Mouse (Mus musculus) lung, postnatal 10 days (tissue): Measurements from ENCODE around the gene Cox5a.
A peak's percentile ranks its signal among the peaks of the same experiment; 100 is the strongest.

ENCODE experiments used
- DNase-seq: peaks from one replicate; pipeline ENCODE4 v3.0.0; 2021

Gene Cox5a

GRCm38 (mm10) chr9:57521056-57521911, at the start of gene Cox5a:
Gene Cox5a, plus strand, starts transcription at chr9:57521274.
- peak; percentile 95 for DNase-seq

- DNase-seq: peak; percentile 87
These were observed 35.3 kb upstream of the Cox5a start for GRCm38 (mm10) chr9:57485774-57486173.

DNA sequence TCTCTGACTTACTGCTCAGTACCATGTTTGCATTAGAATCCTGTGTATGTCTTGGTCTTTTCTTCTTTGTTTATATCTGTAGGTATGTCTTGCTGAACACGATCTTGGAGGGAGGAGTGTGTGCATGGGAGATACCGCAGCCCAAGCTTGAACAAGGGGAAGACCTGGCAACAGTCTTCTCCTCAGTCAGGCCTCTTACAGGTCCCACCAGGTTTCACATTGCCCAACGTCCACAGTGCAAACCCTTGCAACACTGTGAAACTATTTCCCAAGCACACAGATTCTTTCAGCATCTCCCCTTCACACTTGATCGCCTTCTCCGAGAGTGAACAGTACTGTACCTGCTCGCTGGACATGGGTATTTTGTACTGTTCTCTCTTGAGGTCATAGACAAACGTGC, 33.3 kb upstream of the Cox5a start:
- DNase-seq: no peak

DNA sequence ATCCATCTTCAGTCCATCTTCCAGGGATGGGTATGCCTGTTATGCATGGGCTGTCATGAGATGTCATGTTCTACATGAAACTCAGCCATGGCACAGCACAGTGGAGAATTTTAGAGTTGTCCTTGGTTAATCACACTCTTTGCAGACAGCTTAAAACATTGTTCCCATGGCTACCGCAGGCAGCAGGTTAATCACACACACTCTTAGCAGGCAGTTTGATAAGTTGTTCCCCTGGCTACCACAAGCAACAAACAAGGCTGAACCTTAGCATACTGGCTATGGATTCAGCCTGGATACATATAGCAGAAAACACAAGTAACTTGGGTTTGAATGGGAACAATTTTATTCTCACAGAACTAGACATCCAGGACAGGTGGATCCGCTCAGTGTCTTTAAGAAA, 27.5 kb upstream of the Cox5a start:
- no peak for DNase-seq

DNA sequence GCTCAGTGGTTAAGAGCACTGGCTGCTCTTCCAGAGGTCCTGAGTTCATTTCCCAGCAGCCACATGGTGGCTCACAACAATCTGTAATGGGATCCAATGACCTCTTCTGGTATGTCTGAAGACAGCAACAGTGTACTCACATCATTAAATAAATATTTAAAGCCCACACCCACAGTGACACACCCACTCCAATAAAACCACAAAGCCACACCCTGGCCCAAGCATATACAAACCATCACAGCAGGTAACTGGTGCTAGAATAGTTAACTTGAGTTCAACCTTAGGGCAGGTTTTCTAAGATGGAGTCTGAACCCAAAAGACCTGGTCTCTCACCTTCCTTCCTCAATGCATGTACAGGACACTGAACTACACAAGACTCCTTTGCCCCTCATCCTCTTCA, 26.1 kb upstream of the Cox5a start:
- DNase-seq: no peak

DNA sequence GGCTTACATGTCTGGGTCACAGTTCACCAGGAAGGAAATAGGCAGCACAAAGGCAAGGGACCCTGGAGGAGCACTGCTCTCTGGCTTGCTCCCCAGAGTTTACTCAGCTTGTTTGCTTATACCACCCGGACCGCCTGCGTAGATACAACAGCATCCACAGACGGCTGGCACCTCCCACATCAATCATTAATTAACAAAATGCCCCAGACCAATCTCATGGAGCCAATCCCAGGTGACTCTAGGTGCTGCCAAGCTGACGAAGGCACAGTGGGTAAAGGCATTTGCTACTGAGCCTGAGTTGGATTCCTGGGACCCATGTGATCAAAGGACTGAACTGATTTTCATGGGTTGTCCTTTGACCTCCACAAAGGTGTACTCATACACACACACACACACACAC, 23.8 kb upstream of the Cox5a start:
- DNase-seq: no peak

DNA sequence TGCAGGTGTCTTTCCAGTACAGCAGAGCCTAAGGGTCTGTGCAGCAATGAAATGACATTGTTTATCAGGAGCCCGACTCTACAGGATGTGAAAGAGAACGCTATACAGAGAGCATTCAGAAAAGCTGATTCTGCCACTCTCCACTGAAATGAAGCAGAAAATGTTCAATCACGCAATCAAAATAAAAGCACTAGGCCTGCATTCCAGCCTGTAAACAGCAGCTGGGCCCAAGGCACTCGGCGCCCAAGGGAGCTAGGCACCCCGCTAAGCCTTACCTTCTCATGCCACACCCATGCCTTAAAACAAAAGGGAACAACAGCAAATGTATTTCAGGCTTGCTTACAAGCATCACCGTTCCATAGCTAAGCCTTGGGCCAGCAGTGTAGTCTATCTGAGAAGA, 22.5 kb upstream of the Cox5a start:
- no peak for DNase-seq

DNA sequence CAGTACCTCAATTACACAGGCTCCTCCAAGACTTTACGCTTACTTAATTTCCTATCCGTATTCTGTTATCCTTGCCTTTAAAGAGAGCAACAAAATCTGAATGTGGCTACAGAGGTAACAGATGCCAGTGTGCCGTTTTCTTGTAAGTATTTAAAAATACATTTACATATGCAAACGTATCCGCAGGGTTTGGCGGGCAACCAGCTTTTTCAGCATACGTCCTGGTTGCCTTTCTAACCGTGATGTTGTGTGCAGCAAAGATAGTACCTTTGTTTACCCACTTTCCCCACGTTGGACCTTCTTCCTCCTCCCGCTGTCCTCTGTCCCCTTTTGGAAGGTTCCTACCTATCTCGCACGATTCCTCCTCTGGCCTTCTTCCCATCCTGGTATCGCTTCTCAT, 19.6 kb upstream of the Cox5a start:
- DNase-seq: no peak

DNA sequence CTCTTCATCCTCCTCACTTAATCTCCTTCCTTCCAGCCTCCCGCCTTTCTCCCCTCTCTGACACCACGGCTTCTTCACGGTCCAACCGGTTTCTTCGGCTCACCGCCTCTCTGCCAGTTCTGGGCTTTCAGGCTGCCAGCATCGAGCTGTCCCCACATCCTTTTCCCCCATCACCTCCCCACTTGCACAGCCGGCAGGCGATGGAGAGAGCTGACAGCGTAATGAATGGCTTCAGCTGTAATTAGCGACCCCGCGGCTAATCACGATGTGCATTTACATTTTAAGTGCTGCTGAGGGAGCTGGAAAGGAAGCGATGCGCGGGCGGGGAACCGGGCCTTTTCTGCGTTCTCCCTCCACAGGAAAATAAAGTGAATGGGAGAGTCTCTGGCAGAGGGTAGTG, 19.2 kb upstream of the Cox5a start:
- no peak for DNase-seq

DNA sequence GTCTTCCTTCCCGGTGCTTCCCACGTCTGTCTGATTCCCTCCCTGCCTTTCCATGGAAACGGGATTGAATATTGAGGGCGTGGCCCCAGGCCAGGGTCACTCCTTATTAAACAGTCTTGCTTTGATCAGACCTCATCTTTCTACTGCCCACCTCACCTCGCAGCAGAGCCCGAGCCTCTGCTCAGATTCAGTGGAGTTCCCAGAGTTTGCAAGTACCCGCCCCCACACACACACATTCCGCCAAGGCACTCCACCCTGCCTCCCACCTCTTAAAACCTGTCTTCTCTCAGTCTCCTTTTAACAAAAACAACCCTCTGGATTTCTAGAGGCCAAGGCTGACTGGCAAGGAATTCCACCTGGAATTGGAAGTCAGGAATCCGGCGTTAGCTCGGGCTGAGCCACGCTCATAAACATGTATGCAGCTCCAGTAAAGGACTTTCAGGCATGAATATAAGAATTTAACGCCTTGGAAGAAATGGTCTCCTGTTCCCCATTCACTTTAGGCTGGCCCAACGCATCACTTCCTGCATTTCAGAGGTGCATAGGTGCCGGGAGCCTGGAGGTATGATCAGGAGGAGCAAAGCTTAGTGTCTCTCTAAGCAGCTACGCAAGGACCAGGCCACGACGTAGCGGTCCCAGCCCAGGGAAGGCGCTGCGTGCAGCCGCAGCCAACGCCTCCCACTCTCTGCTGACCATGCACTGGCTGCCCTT, 18.0 kb upstream of the Cox5a start:
- no peak for DNase-seq

DNA sequence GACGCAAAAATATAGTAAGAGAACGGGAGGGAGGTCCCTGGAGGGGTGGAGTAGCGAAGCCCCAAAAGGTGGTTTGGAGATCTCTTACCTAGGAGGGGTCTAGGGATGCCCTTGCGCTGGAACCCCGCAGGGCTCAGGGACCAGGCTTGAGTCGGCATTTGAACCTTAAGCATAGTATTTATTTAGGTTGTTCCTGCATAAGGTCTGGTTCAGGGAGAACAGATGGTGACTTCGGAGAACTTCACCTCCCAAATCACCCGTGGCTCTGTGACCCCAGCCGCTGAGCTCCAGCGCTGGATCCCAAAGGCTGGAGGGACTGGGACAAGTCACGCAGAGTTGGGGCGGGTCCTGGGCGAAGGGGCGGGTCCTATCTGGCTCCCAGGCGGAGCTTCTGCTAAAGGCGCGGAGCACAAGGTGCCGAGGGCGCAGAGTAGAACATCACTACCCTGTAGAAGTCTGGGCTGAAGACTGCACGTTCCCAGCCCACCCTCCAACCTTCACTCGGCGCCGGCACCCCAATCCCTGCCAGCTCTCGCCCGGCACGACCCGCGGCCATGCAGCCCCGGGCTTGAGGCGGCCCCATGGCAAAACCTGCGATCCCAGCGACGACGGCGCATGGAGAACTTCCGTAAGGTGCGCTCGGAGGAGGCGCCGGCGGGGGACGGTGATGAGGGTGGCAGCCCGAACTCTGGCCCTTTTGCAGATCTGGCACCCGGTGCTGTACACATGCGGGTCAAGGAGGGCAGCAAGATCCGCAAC, 17.3 kb upstream of the Cox5a start, which contains the start of gene Rpp25:
TSS of gene Rpp25 (plus strand) at position 405 of the 759 bp plus-strand sequence.
- DNase-seq: peak; percentile 67

GRCm38 (mm10) chr9:57504381-57504700, 16.7 kb upstream of the Cox5a start:
- DNase-seq: peak; percentile 65

DNA sequence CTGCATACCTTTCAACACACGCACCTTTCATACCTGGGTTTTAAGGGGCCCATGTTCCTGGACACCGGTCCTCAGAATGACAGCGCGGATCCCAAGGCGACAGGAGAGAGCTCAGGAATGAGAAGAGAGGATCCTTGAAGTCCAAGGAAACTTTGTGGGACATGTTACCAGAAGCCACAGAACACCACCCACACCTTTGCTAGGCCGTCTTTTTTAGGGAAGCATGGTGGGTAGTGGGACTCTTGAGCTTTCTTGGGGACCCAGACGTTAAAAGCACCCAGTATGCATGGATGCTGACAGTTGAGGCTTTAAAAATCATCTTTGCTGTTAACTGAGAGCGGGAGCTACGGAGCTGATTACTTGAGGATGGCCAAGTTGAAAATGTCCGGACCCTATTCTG, 16.2 kb upstream of the Cox5a start:
- DNase-seq: no peak

DNA sequence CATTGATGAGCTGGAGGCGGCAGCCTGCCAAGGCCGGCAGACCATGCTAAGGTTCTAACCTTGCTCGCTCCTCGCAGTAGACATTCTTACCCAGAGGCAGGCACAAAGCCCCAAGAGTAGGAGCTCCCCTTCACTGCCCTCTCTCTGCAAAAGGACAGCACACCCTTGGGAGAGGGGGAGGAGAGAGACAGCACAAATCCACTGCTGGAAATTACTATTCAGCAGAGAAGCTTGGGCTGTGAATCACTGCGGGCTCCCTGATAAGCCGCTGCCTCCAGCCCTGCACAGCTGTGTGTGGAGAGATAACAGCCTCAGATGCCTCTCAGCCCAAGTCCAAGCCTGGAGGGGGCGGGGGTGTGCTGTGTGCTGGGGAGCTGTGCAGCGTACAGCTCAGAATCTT, 15.4 kb upstream of the Cox5a start:
- peak; percentile 19 for DNase-seq

GRCm38 (mm10) chr9:57510577-57510976, 10.5 kb upstream of the Cox5a start:
- DNase-seq: no peak

GRCm38 (mm10) chr9:57517113-57517512, 4.0 kb upstream of the Cox5a start:
- DNase-seq: peak; percentile 70

DNA sequence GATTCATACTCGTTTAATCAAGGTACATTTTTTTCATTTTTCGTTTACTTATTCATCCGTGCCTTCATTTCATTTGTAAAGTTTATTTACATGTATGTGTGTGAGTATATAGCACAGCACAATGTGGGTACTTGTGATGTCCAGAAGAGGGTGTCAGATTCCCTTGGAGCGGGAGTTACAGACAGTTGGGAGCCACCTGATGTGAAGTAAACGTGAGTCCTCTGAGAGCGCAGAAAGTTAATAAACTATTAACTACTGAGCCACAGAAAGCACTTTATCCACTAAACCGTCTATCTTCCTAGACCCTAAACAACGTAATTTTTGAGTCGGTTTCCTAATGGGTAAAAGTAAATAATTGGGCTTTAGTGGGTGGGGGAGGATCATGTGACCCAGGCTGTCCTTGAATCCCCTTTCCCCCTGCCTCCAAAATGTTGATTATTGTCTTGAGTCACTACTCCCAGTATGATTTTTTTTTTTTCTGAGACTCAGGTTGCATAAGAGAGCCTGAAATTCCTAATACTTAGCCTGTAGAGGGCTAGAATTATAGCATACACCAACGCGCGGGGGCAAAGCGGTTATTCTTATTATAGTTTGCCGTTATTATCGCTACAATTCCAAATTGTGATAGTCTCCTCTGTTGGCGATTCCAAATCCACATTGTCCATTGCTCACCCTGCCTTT, 559 bp upstream of the Cox5a start:
- DNase-seq: no peak

DNA sequence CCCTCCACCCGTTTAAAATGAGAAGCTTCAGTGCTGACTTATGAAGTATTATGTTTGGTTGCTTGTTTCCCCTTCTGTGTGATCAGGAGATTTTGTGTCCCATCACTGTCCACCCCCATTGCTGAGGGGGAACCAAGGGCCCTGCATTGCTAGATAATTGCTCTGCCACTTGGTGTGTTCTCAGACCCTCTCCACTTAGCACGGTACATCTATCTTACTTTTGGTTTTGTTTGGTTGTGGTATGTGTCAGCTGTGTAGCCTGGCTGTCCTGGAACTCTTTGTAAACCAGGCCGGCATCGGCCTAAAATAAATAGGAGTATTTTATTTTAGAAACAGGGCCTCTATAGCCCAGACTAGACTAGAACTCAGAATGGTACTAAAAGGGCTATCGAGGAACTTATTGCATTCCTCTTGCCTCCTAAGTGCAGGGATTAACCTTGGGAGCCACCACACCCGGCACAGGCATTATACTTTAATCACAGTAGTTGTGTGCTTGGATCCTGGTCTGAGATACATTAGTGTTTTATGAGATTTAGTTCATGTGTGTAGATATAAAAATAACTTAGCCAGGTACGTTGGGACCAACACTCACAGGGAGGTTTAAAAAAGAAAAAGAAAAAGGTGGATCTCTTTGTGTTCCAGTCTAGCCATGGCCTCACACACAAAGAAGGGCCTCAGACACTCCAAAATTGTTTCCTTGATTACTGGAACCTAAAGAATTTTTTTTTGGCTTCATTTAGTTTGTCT, 1.2 kb downstream of the Cox5a start:
- DNase-seq: no peak

- DNase-seq: no peak
These were observed 1.8 kb downstream of the Cox5a start for GRCm38 (mm10) chr9:57522861-57523246.

GRCm38 (mm10) chr9:57523754-57524153, 2.7 kb downstream of the Cox5a start:
- no peak for DNase-seq

DNA sequence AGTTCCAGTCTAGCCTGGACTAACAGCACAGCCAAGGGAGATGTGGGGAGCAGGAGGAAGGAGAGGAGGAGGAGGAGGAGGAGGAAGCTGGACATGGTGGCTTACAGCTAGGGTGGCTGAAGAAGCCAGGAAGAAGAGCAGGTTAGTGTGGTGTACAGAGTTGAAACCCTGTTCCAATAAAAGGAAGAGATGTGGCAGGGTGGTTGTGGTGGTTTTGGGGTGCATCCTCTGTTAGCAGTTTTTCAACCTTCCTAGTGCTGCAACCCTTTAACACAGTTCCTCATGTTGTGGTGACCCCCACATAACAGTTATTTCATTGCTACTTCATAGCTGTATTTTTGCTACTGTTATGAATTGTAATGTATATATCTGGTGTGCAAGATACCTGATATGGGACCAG, 3.4 kb downstream of the Cox5a start:
- no peak for DNase-seq

- no peak for DNase-seq
These were observed 4.4 kb downstream of the Cox5a start for GRCm38 (mm10) chr9:57525516-57525915.
